Mouse (Mus musculus): ENCODE results near the gene Cox4i2. TPM values are rescaled to one million over a fixed set of nuclear protein-coding genes. Genes with fewer than 3 reads are reported as not detected.

The Cox4i2 gene
- polyA plus RNA-seq, 1 experiment from 2014 or later: 4.5 TPM

GRCm38 (mm10) chr2:152792461-152792860 lies 38.5 kb downstream of the Cox4i2 start:
- 88% methylated on average over 2 of the region's 2 CpGs for WGBS
- no peaks in the 10 kb centered on the region for H3K27me3 ChIP-seq
- no peak overlapping the region for H3K9ac ChIP-seq
- no peak for ATAC-seq (ENCODE audit: low read depth)
- no peak overlapping the region for H3K4me2 ChIP-seq
- peaks cover 34% of the 10 kb centered on the region for H3K4me1 ChIP-seq (replicated peaks)
- 0 out of 2 replicates have a peak, but pooled peaks cover 6% of the 10 kb centered on the region for H3K36me3 ChIP-seq
- no peak overlapping the region for H3K27ac ChIP-seq (replicated peaks)
- H3K4me3 ChIP-seq: no peak overlapping the region
- no peaks in the 10 kb centered on the region for H3K9me3 ChIP-seq

- WGBS: 86% methylated on average over 5 of the region's 5 CpGs
- H3K27me3 ChIP-seq: no peaks in the 10 kb centered on the region
- H3K4me2 ChIP-seq: no peak overlapping the region
Observed at GRCm38 (mm10) chr2:152793381-152793780, 39.4 kb downstream of the Cox4i2 start.

GRCm38 (mm10) chr2:152794281-152794827 lies 40.4 kb downstream of the Cox4i2 start:
- ATAC-seq (ENCODE audit: low read depth): no peak
- 71% methylated on average over 9 of the region's 9 CpGs for WGBS
- Histone ChIP-seq H3K9ac (no peak overlapping the region), H3K27me3 (no peaks in the 10 kb centered on the region), H3K4me2 (no peak overlapping the region), H3K27ac (replicated peaks) (0 out of 2 replicates have a peak overlapping the region, but pooled peaks have one; percentile 4), H3K9me3 (no peaks in the 10 kb centered on the region), H3K4me1 (replicated peaks) (peaks cover 27% of the 10 kb centered on the region), H3K36me3 (0 out of 2 replicates have a peak, but pooled peaks cover 6% of the 10 kb centered on the region), H3K4me3 (no peak overlapping the region)

More at GRCm38 (mm10) chr2:152793381-152793780, 39.4 kb downstream of the Cox4i2 start:
- Histone ChIP-seq H3K4me3 (no peak overlapping the region), H3K36me3 (0 out of 2 replicates have a peak, but pooled peaks cover 6% of the 10 kb centered on the region), H3K9ac (no peak overlapping the region), H3K27ac (replicated peaks) (no peak overlapping the region), H3K9me3 (no peaks in the 10 kb centered on the region), H3K4me1 (replicated peaks) (peaks cover 34% of the 10 kb centered on the region)
- ATAC-seq (ENCODE audit: low read depth): no peak

GRCm38 (mm10) chr2:152797589-152797988 lies 43.6 kb downstream of the Cox4i2 start:
- Histone ChIP-seq H3K4me2 (no peak overlapping the region), H3K27ac (replicated peaks) (no peak overlapping the region), H3K9me3 (no peaks in the 10 kb centered on the region), H3K4me3 (no peak overlapping the region), H3K36me3 (no peaks in the 10 kb centered on the region), H3K27me3 (no peaks in the 10 kb centered on the region), H3K4me1 (replicated peaks) (peaks cover 9% of the 10 kb centered on the region), H3K9ac (no peak overlapping the region)
- 89% methylated on average over 1 of the region's 1 CpGs for whole genome bisulfite sequencing
- no peak for ATAC-seq (ENCODE audit: low read depth)

GRCm38 (mm10) chr2:152799954-152800761 lies 46.2 kb downstream of the Cox4i2 start:
- WGBS: 73% methylated on average over 7 of the region's 7 CpGs
- Histone ChIP-seq H3K9ac (no peak overlapping the region), H3K4me1 (replicated peaks) (peaks cover 21% of the 10 kb centered on the region), H3K27ac (replicated peaks) (no peak overlapping the region), H3K36me3 (no peaks in the 10 kb centered on the region), H3K4me3 (no peak overlapping the region), H3K27me3 (no peaks in the 10 kb centered on the region), H3K4me2 (no peak overlapping the region), H3K9me3 (no peaks in the 10 kb centered on the region)
- no peak for ATAC-seq (ENCODE audit: low read depth)

- ATAC-seq (ENCODE audit: low read depth): no peak
- no peak overlapping the region for H3K27ac ChIP-seq (replicated peaks)
- no peaks in the 10 kb centered on the region for H3K27me3 ChIP-seq
- no peaks in the 10 kb centered on the region for H3K9me3 ChIP-seq
- peaks cover 27% of the 10 kb centered on the region for H3K4me1 ChIP-seq (replicated peaks)
- H3K4me3 ChIP-seq: no peak overlapping the region
- H3K36me3 ChIP-seq: no peaks in the 10 kb centered on the region
- no peak overlapping the region for H3K9ac ChIP-seq
- no peak overlapping the region for H3K4me2 ChIP-seq
Observed at GRCm38 (mm10) chr2:152800762-152801113, 46.8 kb downstream of the Cox4i2 start.

- no peak overlapping the region for H3K9ac ChIP-seq
- no peaks in the 10 kb centered on the region for H3K27me3 ChIP-seq
- no peak overlapping the region for H3K4me3 ChIP-seq
- H3K4me1 ChIP-seq (replicated peaks): peaks cover 38% of the 10 kb centered on the region
- no peaks in the 10 kb centered on the region for H3K36me3 ChIP-seq
- no peak for ATAC-seq (ENCODE audit: low read depth)
- H3K9me3 ChIP-seq: no peaks in the 10 kb centered on the region
- H3K27ac ChIP-seq (replicated peaks): no peak overlapping the region
- WGBS: 90% methylated on average over 10 of the region's 10 CpGs
- no peak overlapping the region for H3K4me2 ChIP-seq
Observed at GRCm38 (mm10) chr2:152802303-152802702, 48.3 kb downstream of the Cox4i2 start.

- Histone ChIP-seq H3K27me3 (no peaks in the 10 kb centered on the region), H3K27ac (replicated peaks) (no peak overlapping the region), H3K4me1 (replicated peaks) (peaks cover 38% of the 10 kb centered on the region), H3K36me3 (no peaks in the 10 kb centered on the region), H3K9ac (no peak overlapping the region), H3K9me3 (no peaks in the 10 kb centered on the region), H3K4me3 (no peak overlapping the region), H3K4me2 (no peak overlapping the region)
- no peak for ATAC-seq (ENCODE audit: low read depth)
- WGBS: 54% methylated on average over 5 of the region's 5 CpGs
Observed at GRCm38 (mm10) chr2:152803081-152803480, 49.1 kb downstream of the Cox4i2 start.

- WGBS: 9% methylated on average over 6 of the region's 6 CpGs
- Histone ChIP-seq H3K9me3 (no peaks in the 10 kb centered on the region), H3K36me3 (no peaks in the 10 kb centered on the region), H3K9ac (0 out of 2 replicates have a peak overlapping the region, but pooled peaks have one; percentile 17), H3K4me2 (no peak overlapping the region), H3K4me3 (no peak overlapping the region), H3K27ac (replicated peaks) (peak overlapping the region; percentile 46), H3K4me1 (replicated peaks) (peaks cover 38% of the 10 kb centered on the region), H3K27me3 (no peaks in the 10 kb centered on the region)
- ATAC-seq (ENCODE audit: low read depth): 0 out of 2 replicates have a peak, but pooled peaks have one; percentile 58
Observed at GRCm38 (mm10) chr2:152804408-152805110, 50.6 kb downstream of the Cox4i2 start.

GRCm38 (mm10) chr2:152805111-152805490 lies 51.1 kb downstream of the Cox4i2 start:
- Histone ChIP-seq H3K9ac (no peak overlapping the region), H3K4me2 (no peak overlapping the region), H3K27me3 (no peaks in the 10 kb centered on the region), H3K27ac (replicated peaks) (peak overlapping the region; percentile 46; the same call in 1 of the 2 replicates), H3K4me3 (no peak overlapping the region), H3K4me1 (replicated peaks) (peaks cover 38% of the 10 kb centered on the region), H3K9me3 (no peaks in the 10 kb centered on the region), H3K36me3 (no peaks in the 10 kb centered on the region)
- ATAC-seq (ENCODE audit: low read depth): no peak
- WGBS: 46% methylated on average over 5 of the region's 5 CpGs

GRCm38 (mm10) chr2:152806037-152806436 lies 52.1 kb downstream of the Cox4i2 start:
- WGBS: 88% methylated on average over 2 of the region's 2 CpGs
- Histone ChIP-seq H3K4me3 (no peak overlapping the region), H3K9me3 (no peaks in the 10 kb centered on the region), H3K9ac (0 out of 2 replicates have a peak overlapping the region, but pooled peaks have one; percentile 12), H3K27me3 (no peaks in the 10 kb centered on the region), H3K36me3 (no peaks in the 10 kb centered on the region), H3K4me2 (no peak overlapping the region), H3K27ac (replicated peaks) (no peak overlapping the region), H3K4me1 (replicated peaks) (peaks cover 43% of the 10 kb centered on the region)
- ATAC-seq (ENCODE audit: low read depth): no peak

GRCm38 (mm10) chr2:152808178-152808577 lies 54.2 kb downstream of the Cox4i2 start:
- no peak overlapping the region for H3K4me3 ChIP-seq

More at GRCm38 (mm10) chr2:152808178-152808577, 54.2 kb downstream of the Cox4i2 start:
- peaks cover 54% of the 10 kb centered on the region for H3K4me1 ChIP-seq (replicated peaks)
- ATAC-seq (ENCODE audit: low read depth): no peak
- no peaks in the 10 kb centered on the region for H3K36me3 ChIP-seq
- no peak overlapping the region for H3K4me2 ChIP-seq
- no peak overlapping the region for H3K9ac ChIP-seq
- H3K27me3 ChIP-seq: no peaks in the 10 kb centered on the region
- no peaks in the 10 kb centered on the region for H3K9me3 ChIP-seq
- H3K27ac ChIP-seq (replicated peaks): no peak overlapping the region
- 93% methylated on average over 3 of the region's 3 CpGs for WGBS
